Mouse (Mus musculus): ENCODE data around the gene Gas2l3. TPM values are rescaled to one million over a fixed set of nuclear protein-coding genes. Genes with fewer than 3 reads are reported as not detected.

Gene Gas2l3
- 11.1 and 14.4 TPM in 2 replicates for polyA plus RNA-seq (2014; fragmentation: Nextera tagmentation; extraction: Ambion mirVana)

DNA sequence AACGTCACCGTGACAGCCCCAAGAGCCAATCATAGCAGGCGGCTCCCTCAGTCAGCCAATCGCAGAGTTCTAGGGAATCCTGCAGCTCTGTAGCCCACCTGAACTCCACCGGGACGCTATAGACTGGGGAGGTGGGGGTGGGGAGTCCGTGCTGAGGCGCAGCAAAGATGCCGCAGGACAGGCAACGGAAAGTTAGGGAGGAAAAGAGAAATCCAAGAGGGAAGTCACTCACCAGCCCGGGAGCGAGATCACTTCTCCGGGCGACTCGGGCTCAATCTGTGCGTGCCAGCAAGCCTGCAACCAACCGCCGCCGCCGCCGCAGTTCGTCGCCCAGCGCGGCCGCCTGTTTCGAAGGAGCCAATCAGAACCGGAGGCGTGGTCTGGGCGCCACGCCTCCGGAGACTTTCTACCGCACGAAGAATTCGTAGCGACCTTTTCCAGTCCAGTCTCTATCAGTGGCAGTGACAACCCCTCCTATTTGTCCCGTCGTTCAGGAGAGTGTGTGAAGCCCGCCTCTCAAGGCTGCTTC is at the start of gene Gas2l3:
Gas2l3 (minus strand) TSS at position 345 of the 529 bp plus-strand sequence.
- DNase-seq (ENCODE audit: low spot score) (peak; percentile 93), ATAC-seq (ENCODE audit: low read depth) (peak; percentile 96)
- under 1% methylated on average over 38 of the region's 39 CpGs for WGBS

DNA sequence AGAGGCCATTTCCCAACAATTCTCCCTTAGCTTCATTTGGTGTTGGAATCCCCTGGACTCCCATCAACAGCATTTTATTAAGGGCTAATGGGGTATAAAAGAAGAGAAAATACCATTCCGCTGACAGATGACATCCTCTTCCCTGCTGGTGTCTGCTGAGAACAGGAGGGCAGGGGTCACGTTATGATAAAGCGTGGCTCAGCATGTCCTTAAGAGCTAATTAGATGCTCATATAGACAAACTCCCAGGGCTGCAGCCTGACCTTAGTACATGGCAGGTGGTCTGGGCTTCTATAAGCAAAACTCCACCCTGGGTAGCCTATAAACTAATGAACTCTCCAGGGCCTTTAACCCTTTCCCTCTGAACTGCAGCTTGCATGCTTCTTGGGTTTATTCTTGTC is 47.6 kb upstream of the Gas2l3 start:
- ATAC-seq (ENCODE audit: low read depth) (no peak), DNase-seq (ENCODE audit: low spot score) (peak; percentile 26)
- no peak overlapping the region for H3K4me3 ChIP-seq (ENCODE audit: low read depth, low read length)
- H3K27me3 ChIP-seq (replicated peaks; ENCODE audit: control insufficient read depth, insufficient read depth, low read length) = no peaks in the 10 kb centered on the region
- H3K9ac ChIP-seq (ENCODE audit: low read depth, low read length) = no peak overlapping the region
- H3K27ac ChIP-seq (replicated peaks; ENCODE audit: low read depth, low read length) = no peak overlapping the region
- WGBS = 42% methylated on average over 3 of the region's 3 CpGs
- H3K36me3 ChIP-seq (ENCODE audit: control insufficient read depth, insufficient read depth, low read length) = no peaks in the 10 kb centered on the region
- no peaks in the 10 kb centered on the region for H3K9me3 ChIP-seq (ENCODE audit: control insufficient read depth, low read length)
- no peaks in the 10 kb centered on the region for H3K4me1 ChIP-seq (ENCODE audit: control insufficient read depth, insufficient read depth, low read length)
- no peak overlapping the region for H3K4me2 ChIP-seq (ENCODE audit: low read depth, low read length)

More for the DNA sequence above, at the start of gene Gas2l3:
- Histone ChIP-seq H3K4me2 (ENCODE audit: low read depth, low read length) (peak within 1 kb of the TSS; percentile 89), H3K27me3 (replicated peaks; ENCODE audit: control insufficient read depth, insufficient read depth, low read length) (no peaks in the 10 kb centered on the region), H3K4me3 (ENCODE audit: low read depth, low read length) (peak within 1 kb of the TSS; percentile 71), H3K9ac (ENCODE audit: low read depth, low read length) (peak within 1 kb of the TSS; percentile 70), H3K4me1 (ENCODE audit: control insufficient read depth, insufficient read depth, low read length) (peaks cover 6% of the 10 kb centered on the region; the same call in 1 of the 2 replicates), H3K27ac (replicated peaks; ENCODE audit: low read depth, low read length) (peak within 1 kb of the TSS; percentile 30), H3K9me3 (ENCODE audit: control insufficient read depth, low read length) (no peaks in the 10 kb centered on the region), H3K36me3 (ENCODE audit: control insufficient read depth, insufficient read depth, low read length) (no peaks in the 10 kb centered on the region)

DNA sequence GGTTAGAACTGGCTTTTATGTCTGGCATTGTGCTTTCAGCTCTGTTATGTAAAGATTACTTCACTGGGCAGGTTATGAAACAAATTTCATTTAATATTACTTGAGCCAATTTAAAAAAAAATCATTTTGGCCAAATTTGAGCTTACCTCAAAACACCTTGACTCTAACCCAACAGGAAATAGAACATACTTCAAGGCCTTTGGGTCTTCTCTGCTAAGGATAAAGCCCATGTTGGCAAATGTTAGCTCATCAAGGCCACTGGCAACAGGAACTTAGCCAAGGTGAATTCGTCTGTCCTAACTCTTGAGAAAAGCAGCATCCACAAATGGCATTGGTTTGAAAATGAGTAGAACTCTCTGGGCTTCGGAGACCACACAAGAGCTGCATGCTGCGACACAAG is 46.5 kb upstream of the Gas2l3 start:
- H3K9ac ChIP-seq (ENCODE audit: low read depth, low read length) = no peak overlapping the region
- no peak overlapping the region for H3K27ac ChIP-seq (replicated peaks; ENCODE audit: low read depth, low read length)
- H3K36me3 ChIP-seq (ENCODE audit: control insufficient read depth, insufficient read depth, low read length) = no peaks in the 10 kb centered on the region
- no peak overlapping the region for H3K4me2 ChIP-seq (ENCODE audit: low read depth, low read length)
- no peaks in the 10 kb centered on the region for H3K27me3 ChIP-seq (replicated peaks; ENCODE audit: control insufficient read depth, insufficient read depth, low read length)
- H3K9me3 ChIP-seq (ENCODE audit: control insufficient read depth, low read length) = no peaks in the 10 kb centered on the region
- 85% methylated on average over 3 of the region's 3 CpGs for WGBS
- ATAC-seq (ENCODE audit: low read depth) (no peak), DNase-seq (ENCODE audit: low spot score) (no peak)
- no peak overlapping the region for H3K4me3 ChIP-seq (ENCODE audit: low read depth, low read length)
- no peaks in the 10 kb centered on the region for H3K4me1 ChIP-seq (ENCODE audit: control insufficient read depth, insufficient read depth, low read length)

DNA sequence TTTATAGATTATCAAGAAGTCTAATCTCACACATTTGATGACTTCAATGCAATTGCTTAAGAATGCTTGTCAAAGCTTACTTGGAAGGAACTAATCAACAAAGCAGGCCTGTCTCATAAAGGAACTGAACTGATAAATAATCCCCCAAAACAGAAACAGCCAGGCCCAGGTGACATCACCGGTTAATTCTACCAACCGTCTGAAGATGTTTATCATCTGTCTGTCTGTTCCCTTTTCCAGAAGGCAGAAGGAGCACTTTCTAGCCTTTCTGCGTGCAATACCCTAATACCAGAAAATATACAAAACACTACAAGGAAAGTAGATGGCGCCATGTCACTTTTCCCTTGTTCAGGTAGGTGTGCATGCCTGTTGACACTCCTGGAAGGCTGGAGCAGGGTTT is 45.7 kb upstream of the Gas2l3 start:
- H3K9me3 ChIP-seq (ENCODE audit: control insufficient read depth, low read length) = no peaks in the 10 kb centered on the region
- H3K36me3 ChIP-seq (ENCODE audit: control insufficient read depth, insufficient read depth, low read length) = no peaks in the 10 kb centered on the region
- H3K4me2 ChIP-seq (ENCODE audit: low read depth, low read length) = no peak overlapping the region
- H3K4me1 ChIP-seq (ENCODE audit: control insufficient read depth, insufficient read depth, low read length) = no peaks in the 10 kb centered on the region
- no peak overlapping the region for H3K4me3 ChIP-seq (ENCODE audit: low read depth, low read length)
- H3K27me3 ChIP-seq (replicated peaks; ENCODE audit: control insufficient read depth, insufficient read depth, low read length) = no peaks in the 10 kb centered on the region
- DNase-seq (ENCODE audit: low spot score) = no peak
- no peak overlapping the region for H3K27ac ChIP-seq (replicated peaks; ENCODE audit: low read depth, low read length)
- no peak overlapping the region for H3K9ac ChIP-seq (ENCODE audit: low read depth, low read length)
- WGBS = 80% methylated on average over 4 of the region's 4 CpGs
- no peak for ATAC-seq (ENCODE audit: low read depth)

DNA sequence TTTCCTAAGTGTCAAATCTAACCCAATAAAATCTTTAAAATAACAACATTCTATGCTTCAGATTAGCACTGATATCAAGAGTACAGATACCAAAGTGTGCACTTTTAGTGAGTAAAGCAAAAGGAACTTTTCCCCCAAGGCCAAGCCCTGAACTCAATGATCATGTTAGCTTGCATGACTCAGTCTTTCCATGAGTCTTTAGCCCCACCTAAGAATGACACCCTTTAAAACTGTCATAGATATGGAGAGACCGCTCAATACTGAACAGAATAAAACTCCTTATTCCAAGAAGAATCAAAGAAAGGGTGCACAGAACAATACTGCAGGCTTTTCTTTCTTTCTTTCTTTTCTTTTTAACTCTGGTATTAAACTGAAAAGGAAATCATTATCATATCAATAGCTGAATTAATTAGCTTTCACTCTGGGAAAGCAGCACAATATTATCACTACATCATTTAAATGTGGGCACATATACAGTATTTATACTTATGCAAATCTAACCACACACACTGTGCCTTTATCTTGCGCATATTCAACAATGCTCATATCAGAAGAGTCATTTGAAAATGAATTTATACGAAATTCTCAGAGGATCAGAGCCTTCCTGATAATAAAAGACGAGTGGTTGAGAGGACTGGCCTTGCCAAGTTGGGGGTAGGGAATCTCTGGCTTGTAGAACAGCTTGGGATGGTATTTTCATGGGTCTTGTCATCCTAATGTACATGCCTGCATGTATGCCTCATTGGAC is 43.4 kb upstream of the Gas2l3 start:
- H3K4me1 ChIP-seq (ENCODE audit: control insufficient read depth, insufficient read depth, low read length) = no peaks in the 10 kb centered on the region
- H3K36me3 ChIP-seq (ENCODE audit: control insufficient read depth, insufficient read depth, low read length) = no peaks in the 10 kb centered on the region
- H3K27ac ChIP-seq (replicated peaks; ENCODE audit: low read depth, low read length) = no peak overlapping the region
- 62% methylated on average over 4 of the region's 4 CpGs for WGBS
- H3K4me3 ChIP-seq (ENCODE audit: low read depth, low read length) = no peak overlapping the region
- H3K27me3 ChIP-seq (replicated peaks; ENCODE audit: control insufficient read depth, insufficient read depth, low read length) = no peaks in the 10 kb centered on the region
- no peaks in the 10 kb centered on the region for H3K9me3 ChIP-seq (ENCODE audit: control insufficient read depth, low read length)
- DNase-seq (ENCODE audit: low spot score) (no peak), ATAC-seq (ENCODE audit: low read depth) (no peak)
- H3K4me2 ChIP-seq (ENCODE audit: low read depth, low read length) = no peak overlapping the region
- no peak overlapping the region for H3K9ac ChIP-seq (ENCODE audit: low read depth, low read length)

DNA sequence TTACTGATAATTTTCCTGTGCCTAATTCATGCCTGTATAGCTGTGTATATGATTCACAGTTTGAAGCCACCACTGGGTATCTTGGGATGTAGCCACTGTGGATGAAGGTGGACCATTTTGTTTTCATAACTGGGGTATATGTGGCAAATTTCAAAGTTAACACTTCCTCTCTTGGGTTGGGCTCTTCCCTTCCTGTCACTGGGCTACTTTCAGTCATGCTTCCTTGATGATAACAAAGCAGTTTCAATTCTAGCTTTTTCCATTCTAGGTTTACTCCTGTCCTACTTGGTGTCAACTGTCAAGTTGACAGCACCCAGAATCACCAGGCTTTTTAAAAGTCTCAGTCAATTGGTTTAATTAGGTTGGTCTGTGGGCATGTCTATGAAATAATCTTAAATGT is 41.1 kb upstream of the Gas2l3 start:
- H3K4me3 ChIP-seq (ENCODE audit: low read depth, low read length) = no peak overlapping the region

DNA sequence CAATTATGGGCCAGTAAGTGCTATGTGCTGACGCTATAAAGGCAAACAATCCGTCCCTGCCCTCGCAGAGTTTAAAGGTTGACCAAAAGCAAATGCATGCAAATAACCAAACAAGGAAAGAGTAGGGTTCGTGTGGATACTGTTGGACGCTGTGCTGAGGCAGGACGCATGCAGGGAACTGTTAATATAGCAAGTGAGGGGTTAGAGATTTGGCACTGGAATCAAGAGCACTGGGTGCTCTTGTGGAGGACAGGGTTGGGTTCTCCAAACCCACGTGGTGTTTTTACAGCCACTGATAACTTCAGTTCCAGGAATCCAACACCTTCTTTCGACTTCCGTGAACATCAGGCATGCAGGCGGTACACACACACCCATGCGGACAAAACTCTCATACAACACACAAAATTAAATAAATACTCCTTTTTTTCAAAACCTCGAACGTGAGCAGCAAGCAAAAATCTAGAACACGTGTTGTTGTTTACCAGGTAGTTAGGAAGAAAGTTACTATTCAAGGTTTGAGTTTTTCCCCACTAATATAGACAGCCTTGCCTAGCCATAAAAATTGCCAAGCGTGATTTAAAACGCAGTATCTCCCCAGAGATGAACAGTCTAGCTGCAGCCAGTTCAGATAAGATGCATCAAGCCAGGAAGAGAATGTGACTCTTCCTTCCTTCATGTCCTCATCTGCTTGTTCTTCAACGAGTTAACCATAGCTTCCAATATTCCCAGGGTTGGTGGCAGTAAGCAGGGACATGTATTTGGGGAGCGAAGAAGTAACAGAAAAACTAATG is 40.2 kb upstream of the Gas2l3 start:
- no peak overlapping the region for H3K4me2 ChIP-seq (ENCODE audit: low read depth, low read length)
- no peaks in the 10 kb centered on the region for H3K4me1 ChIP-seq (ENCODE audit: control insufficient read depth, insufficient read depth, low read length)
- ATAC-seq (ENCODE audit: low read depth) (no peak), DNase-seq (ENCODE audit: low spot score) (no peak)
- no peak overlapping the region for H3K9ac ChIP-seq (ENCODE audit: low read depth, low read length)
- H3K9me3 ChIP-seq (ENCODE audit: control insufficient read depth, low read length) = no peaks in the 10 kb centered on the region
- no peaks in the 10 kb centered on the region for H3K27me3 ChIP-seq (replicated peaks; ENCODE audit: control insufficient read depth, insufficient read depth, low read length)
- no peaks in the 10 kb centered on the region for H3K36me3 ChIP-seq (ENCODE audit: control insufficient read depth, insufficient read depth, low read length)
- H3K27ac ChIP-seq (replicated peaks; ENCODE audit: low read depth, low read length) = no peak overlapping the region
- no peak overlapping the region for H3K4me3 ChIP-seq (ENCODE audit: low read depth, low read length)
- WGBS = 80% methylated on average over 18 of the region's 18 CpGs

More for the DNA sequence above, 41.1 kb upstream of the Gas2l3 start:
- no peak for DNase-seq (ENCODE audit: low spot score)
- no peaks in the 10 kb centered on the region for H3K4me1 ChIP-seq (ENCODE audit: control insufficient read depth, insufficient read depth, low read length)
- no peak overlapping the region for H3K4me2 ChIP-seq (ENCODE audit: low read depth, low read length)
- ATAC-seq (ENCODE audit: low read depth) = no peak
- H3K27ac ChIP-seq (replicated peaks; ENCODE audit: low read depth, low read length) = no peak overlapping the region
- H3K9me3 ChIP-seq (ENCODE audit: control insufficient read depth, low read length) = no peaks in the 10 kb centered on the region
- no peaks in the 10 kb centered on the region for H3K36me3 ChIP-seq (ENCODE audit: control insufficient read depth, insufficient read depth, low read length)
- no peaks in the 10 kb centered on the region for H3K27me3 ChIP-seq (replicated peaks; ENCODE audit: control insufficient read depth, insufficient read depth, low read length)
- no peak overlapping the region for H3K9ac ChIP-seq (ENCODE audit: low read depth, low read length)

DNA sequence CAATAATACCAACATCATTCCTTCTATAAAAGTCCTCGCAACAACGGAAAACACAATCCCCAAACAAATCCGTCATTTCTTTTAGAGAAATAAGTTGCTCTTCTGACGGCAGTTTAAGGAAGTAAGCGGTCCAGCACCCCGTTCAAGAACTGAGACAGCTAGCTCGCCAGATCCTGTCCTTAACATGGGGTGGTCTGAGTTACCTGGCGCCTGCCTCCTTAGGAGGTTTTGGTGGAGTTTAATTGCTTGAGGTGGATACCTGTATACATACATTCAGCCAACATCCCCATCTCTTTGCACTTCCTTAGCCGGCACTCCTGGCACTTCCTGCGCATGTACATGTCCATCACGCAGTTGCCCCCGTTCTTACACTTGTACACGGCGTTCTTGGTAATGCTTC is 39.3 kb upstream of the Gas2l3 start:
- ATAC-seq (ENCODE audit: low read depth) (no peak), DNase-seq (ENCODE audit: low spot score) (no peak)
- Histone ChIP-seq H3K4me1 (ENCODE audit: control insufficient read depth, insufficient read depth, low read length) (no peaks in the 10 kb centered on the region), H3K36me3 (ENCODE audit: control insufficient read depth, insufficient read depth, low read length) (no peaks in the 10 kb centered on the region), H3K27me3 (replicated peaks; ENCODE audit: control insufficient read depth, insufficient read depth, low read length) (no peaks in the 10 kb centered on the region), H3K9ac (ENCODE audit: low read depth, low read length) (no peak overlapping the region), H3K4me2 (ENCODE audit: low read depth, low read length) (no peak overlapping the region), H3K27ac (replicated peaks; ENCODE audit: low read depth, low read length) (no peak overlapping the region), H3K4me3 (ENCODE audit: low read depth, low read length) (no peak overlapping the region), H3K9me3 (ENCODE audit: control insufficient read depth, low read length) (no peaks in the 10 kb centered on the region)
- WGBS = 86% methylated on average over 14 of the region's 14 CpGs

All from embryonic facial prominence, embryonic 14.5 days (tissue).